Mouse (Mus musculus) erythroid progenitor cell, adult 5-6 weeks (primary cell): ENCODE results near the gene Ptpn5. TPM values are rescaled to one million over a fixed set of nuclear protein-coding genes. Genes with fewer than 3 reads are reported as not detected.

ENCODE experiments used
- ATAC-seq: replicated peaks from 2 replicates; pipeline ENCODE4 v1.8.0; 2016; ENCODE audit warnings: moderate number of reproducible peaks, mild to moderate bottlenecking, moderate TSS enrichment, inconsistent platforms; ENCODE audit not compliant: poor library complexity, low FRiP score, severe bottlenecking
- total RNA-seq, 2 experiments: library from RNA; stranded (forward) in 1 of 2; stranded (reverse) in 1 of 2; fragments of 150-400 nt in 1 of 2; fragments of 186-747, 209-891 nt in 1 of 2; gene quantifications; 2 replicates each; pipeline versions ENCODE4 v1.2.3 to v1.2.4; 2015 to 2017; ENCODE audit warnings: low replicate concordance in 2 of 2

The Ptpn5 gene
- total RNA-seq, 2 experiments from 2014 or later: not detected

- ATAC-seq: no peak
These were observed 20.1 kb downstream of the Ptpn5 start for GRCm38 (mm10) chr7:47113383-47113782.

GRCm38 (mm10) chr7:47112036-47112435 lies 21.4 kb downstream of the Ptpn5 start:
- no peak for ATAC-seq

- ATAC-seq: no peak
These were observed 22.4 kb downstream of the Ptpn5 start for GRCm38 (mm10) chr7:47111121-47111520.

DNA sequence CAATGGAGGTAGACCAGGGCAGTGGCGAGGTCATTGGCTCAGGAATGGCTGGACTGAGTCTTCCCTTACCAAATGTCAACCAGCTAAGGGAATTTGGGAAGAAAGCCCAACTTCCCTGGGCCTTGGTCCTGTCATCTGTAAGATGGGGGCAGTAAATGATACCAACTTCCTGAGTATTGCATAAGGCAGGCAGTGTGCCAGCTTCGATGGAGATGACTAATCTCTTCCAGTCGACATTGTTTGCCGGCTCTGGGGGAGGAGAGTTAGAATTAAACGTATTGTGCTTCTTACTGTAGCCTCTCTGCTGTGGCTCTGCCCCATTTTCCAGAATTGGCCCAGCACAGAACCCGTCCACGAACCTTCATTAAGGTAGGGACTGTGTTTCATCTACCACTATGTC lies 23.0 kb downstream of the Ptpn5 start:
- no peak for ATAC-seq

- ATAC-seq: no peak
These were observed 24.7 kb downstream of the Ptpn5 start for GRCm38 (mm10) chr7:47108779-47109189.

- no peak for ATAC-seq
These were observed 26.5 kb downstream of the Ptpn5 start for GRCm38 (mm10) chr7:47106949-47107348.

- ATAC-seq: no peak
These were observed 29.6 kb downstream of the Ptpn5 start for GRCm38 (mm10) chr7:47103671-47104414.

GRCm38 (mm10) chr7:47102970-47103369 lies 30.5 kb downstream of the Ptpn5 start:
- no peak for ATAC-seq

DNA sequence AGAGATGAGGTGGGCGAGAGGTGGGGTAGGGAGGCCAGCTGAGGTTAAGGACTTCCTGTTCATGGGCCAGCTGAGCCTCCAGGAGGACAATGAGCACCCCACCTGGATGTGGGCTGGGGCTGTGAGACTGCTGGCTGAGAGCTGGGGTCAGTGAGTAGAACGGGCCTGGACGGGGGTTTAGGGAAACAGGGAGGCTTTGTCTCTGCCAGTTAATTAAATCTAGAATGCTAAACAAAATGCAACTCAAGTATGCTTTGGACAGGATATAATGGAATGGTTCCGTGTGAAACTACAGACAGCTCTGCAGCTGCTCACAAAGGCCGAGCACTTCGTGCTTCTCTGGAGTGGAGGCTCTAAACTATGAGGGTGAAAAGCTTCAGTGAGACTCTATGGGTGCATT lies 32.9 kb downstream of the Ptpn5 start:
- no peak for ATAC-seq

DNA sequence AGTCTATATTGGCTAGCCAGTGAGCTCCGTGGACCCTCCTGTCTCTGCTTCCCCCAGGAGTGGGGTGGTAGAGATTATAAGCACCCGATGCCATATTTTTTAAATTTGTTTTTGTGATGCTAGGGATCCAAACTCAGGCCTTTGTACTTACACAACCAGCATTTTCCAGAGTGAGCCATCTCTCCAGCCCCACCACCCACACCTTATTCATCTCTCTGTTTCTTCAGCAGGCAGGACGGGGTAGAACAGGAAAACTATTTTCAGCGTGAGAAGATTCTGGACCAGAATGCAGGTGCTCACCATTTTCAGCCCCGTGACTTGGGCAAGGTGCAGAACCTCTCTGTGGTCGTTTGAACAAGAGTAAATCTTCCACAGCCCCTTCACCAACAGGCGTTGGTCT lies 34.2 kb downstream of the Ptpn5 start:
- ATAC-seq: no peak

DNA sequence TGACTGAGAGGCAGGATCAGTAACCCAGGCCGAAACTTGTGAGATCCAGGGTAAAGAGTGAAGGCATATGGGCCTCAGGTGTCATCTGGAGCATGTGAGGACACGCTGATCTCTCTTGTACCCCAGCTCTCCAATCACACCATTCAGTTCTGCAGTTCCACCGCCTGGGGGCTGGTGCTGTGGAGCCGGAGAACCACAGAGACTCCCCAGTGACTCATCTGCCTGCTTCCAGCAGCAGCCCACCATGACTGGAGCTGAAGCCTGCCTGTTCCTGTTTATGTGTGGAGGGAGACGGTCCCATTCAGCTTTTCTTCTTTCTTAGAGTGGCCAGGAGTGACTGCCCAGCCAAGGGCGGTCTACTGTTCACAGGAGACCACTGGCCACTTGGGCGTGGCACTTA lies 35.4 kb downstream of the Ptpn5 start:
- no peak for ATAC-seq

DNA sequence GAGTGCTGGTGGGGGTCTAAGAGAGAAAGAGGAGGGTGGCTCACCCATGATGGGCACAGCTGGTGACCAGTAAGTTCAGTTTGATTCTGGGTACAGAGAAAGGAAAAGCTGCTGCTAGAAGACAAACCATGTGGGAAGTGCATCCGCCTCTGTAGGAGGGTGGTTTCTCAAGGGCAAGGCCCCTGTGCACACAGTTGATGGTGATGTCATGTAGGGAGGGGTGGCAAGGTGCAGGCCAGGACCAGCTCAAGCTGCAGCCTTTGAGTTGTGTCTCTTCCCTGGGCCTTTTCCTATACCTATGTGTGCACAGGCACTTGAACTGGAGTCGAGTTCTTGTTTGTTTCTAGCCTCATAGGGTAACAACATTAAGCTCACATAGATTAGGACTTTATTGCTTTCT lies 38.5 kb downstream of the Ptpn5 start:
- no peak for ATAC-seq

DNA sequence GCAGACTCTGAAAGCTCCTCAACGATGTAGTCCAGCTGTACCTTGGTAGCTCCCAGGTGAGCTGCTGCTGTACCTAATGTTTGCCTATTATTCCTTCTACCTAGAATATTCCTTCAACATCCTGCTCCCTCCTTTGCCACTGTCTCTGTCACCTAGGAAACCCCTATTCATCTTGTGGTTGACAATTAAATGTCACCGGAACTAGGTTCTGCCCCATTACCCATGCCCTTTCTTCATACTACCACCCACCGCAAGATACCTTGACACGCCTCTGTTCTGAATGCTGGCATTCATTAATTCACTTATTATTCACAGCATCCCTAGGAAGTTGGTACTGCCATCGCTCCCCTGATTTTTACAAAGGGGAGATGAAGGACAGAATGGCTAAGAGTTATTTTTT lies 39.5 kb downstream of the Ptpn5 start:
- ATAC-seq: no peak

DNA sequence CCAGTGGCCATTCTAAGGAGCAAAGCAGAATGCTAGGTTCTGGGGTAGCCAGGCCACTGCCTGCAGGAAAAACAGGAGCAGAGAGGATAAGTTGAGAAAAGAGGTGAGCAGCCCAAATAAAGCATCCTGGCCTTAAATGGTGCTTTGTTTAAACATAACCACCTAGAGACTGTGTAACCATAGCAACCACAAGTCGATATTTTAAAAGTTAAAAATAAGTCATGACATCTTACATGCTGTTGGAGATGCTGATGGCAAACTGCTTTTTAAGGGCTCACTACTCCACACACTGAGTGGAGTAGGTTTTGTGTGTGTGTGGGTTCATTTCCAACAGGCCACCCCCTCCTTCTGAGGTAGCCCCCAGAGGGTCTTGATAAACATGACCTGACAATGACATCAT lies 48.4 kb downstream of the Ptpn5 start:
- no peak for ATAC-seq

DNA sequence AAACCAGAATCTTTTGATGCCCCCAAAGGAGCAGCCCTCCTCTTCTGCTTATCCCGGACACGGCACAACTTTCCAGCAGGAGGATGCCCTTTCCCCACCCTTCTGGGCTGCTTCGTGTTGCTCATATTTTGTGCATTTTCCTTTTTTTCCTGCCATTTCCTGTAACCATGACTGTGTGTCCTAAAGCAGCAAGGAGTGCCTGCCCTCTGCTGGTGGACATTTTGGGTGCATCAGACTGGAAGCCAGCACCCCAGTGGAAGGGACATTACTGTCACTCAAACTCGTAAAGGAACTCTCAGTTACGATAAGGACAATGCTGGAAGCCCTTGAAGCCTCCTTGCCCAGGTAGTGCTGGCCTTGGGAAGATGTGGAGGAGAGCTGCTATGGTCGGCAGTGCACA lies 52.2 kb downstream of the Ptpn5 start:
- ATAC-seq: no peak

DNA sequence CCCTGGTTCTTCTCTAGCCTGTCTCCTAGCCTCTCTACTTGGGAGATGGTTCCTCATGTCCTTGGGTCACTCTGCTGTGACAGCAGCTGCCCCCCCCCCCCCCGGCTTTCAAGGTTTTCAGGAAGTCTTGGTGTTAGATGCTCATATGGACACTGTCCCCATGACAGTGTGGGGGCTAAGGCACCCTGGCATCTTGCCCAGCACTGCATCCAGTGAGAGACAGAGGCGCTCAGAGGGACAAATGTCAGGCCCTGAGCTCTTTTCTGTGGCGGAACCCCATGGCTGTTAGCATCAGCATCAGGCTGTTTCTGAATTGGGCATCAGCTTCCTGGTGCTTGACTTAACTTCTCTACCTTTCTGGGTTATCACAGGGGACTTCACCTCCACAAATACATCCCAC lies 52.6 kb downstream of the Ptpn5 start:
- no peak for ATAC-seq

GRCm38 (mm10) chr7:47077451-47077850 lies 56.0 kb downstream of the Ptpn5 start:
- no peak for ATAC-seq

- no peak for ATAC-seq
These were observed 56.8 kb downstream of the Ptpn5 start for GRCm38 (mm10) chr7:47076729-47077128.

DNA sequence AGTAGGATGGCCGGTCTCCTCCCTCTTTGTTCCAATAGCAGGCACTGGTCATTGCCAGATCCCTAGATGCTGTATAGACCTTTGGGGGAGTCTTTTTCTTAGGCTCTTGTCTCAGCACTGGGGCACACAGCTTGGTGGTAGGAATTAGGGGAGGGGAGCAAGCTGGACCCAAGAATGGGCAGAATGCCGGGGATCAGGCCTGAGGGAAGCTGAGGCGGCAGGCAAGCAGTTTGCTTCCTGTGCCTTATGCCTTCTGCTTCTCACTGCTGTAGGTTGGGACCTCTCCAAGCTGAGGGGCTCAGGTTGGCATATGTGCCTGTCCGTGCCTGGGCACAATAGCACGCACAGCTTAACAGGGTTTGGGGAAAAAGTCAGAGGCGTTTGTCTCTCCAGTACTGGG lies 57.3 kb downstream of the Ptpn5 start:
- ATAC-seq: no peak

- ATAC-seq: no peak
These were observed 59.7 kb downstream of the Ptpn5 start for GRCm38 (mm10) chr7:47073536-47074521.

GRCm38 (mm10) chr7:47072551-47072950 lies 60.9 kb downstream of the Ptpn5 start:
- ATAC-seq: no peak
